Mouse (Mus musculus) neutrophil, adult 83 days (primary cell): Measurements from ENCODE around the gene Sdr16c6. TPM values are rescaled to one million over a fixed set of nuclear protein-coding genes. Genes with fewer than 3 reads are reported as not detected.

Source experiments
- total RNA-seq, 2 experiments: library from RNA; stranded (reverse); gene quantifications; one replicate each; pipeline ENCODE4 v1.2.4; 2023

The Sdr16c6 gene
- not detected for total RNA-seq

GRCm38 (mm10) chr4:4077372-4077771 lies at the start of gene Sdr16c6:
TSS of gene Sdr16c6 (minus strand) at chr4:4077522.

Other genes starting within 250 kb of the Sdr16c6 start
- gene Gm11808, start 103.9 kb downstream of the Sdr16c6 start, total RNA-seq, result 100 to 1,000 TPM; 137 to 153 TPM